Mouse (Mus musculus): Measurements from ENCODE around the gene St3gal3.

- TF ChIP-seq CTCF (IDR thresholded peaks at IDR 0.05; ENCODE audit: low read depth, low read length) (no peak), GATA2 (IDR thresholded peaks at IDR 0.05; ENCODE audit: borderline replicate concordance, low read depth, low read length) (no peak), GATA1 (IDR thresholded peaks at IDR 0.05; ENCODE audit: borderline replicate concordance, low read length) (no peak), POLR2AphosphoS5 (IDR thresholded peaks at IDR 0.05; ENCODE audit: insufficient replicate concordance, low read depth, low read length) (no peak), TAL1 (conservative IDR thresholded peaks at IDR 0.05; ENCODE audit: low read depth, low read length) (no peak)
These were observed 117.5 kb downstream of the St3gal3 start for GRCm38 (mm10) chr4:118017021-118017805.

Measured in G1E (cell line).